Mouse (Mus musculus) midbrain, embryonic 13.5 days (tissue): ENCODE results near the gene S100a4. TPM values are rescaled to one million over a fixed set of nuclear protein-coding genes. Genes with fewer than 3 reads are reported as not detected.
A peak's percentile ranks its signal among the peaks of the same experiment; 100 is the strongest.

Experiments
- ATAC-seq: fragments of 200-750 bp; cut with Nextera tagmentation; 2 replicates; pipeline ENCODE4 v1.8.0; 2017; ENCODE audit warnings: mild to moderate bottlenecking, moderate TSS enrichment, moderate library complexity
- H3K27ac ChIP-seq: fragments of 300-500 bp; sonication (generic); 2 replicates; pipeline ENCODE4 v1.5.1; 2015; ENCODE audit warnings: inconsistent platforms, mild to moderate bottlenecking, moderate library complexity
- H3K27me3 ChIP-seq: fragments of 300-500 bp; sonication (generic); 2 replicates; pipeline ENCODE4 v1.6.1; 2015; ENCODE audit warnings: mild to moderate bottlenecking, inconsistent platforms
- H3K36me3 ChIP-seq: fragments of 300-500 bp; sonication (generic); 2 replicates; pipeline ENCODE4 v1.6.1; 2015; ENCODE audit warnings: mild to moderate bottlenecking, inconsistent platforms
- H3K4me1 ChIP-seq: fragments of 300-500 bp; sonication (generic); replicated peaks from 2 replicates; pipeline ENCODE4 v1.6.1; 2015; ENCODE audit warnings: inconsistent platforms
- H3K4me2 ChIP-seq: fragments of 300-500 bp; sonication (generic); replicated peaks from 2 replicates; pipeline ENCODE4 v1.6.1; 2015; ENCODE audit warnings: moderate library complexity, mild to moderate bottlenecking, inconsistent platforms
- H3K4me3 ChIP-seq: fragments of 300-500 bp; sonication (generic); replicated peaks from 2 replicates; pipeline ENCODE4 v1.5.1; 2015; ENCODE audit warnings: mild to moderate bottlenecking, inconsistent platforms
- H3K9ac ChIP-seq: fragments of 300-500 bp; sonication (generic); replicated peaks from 2 replicates; pipeline ENCODE4 v1.6.1; 2015; ENCODE audit warnings: mild to moderate bottlenecking, inconsistent platforms
- H3K9me3 ChIP-seq: fragments of 300-500 bp; sonication (generic); 2 replicates; pipeline ENCODE4 v1.6.1; 2016; ENCODE audit warnings: mild to moderate bottlenecking, inconsistent platforms
- WGBS: fragments of 180-500 bp; shearing (Covaris S2); methylation state at CpG from one replicate; pipeline ENCODE4 v1.1.7; 2015; 5-methylcytosine and 5-hydroxymethylcytosine counted together
- polyA plus RNA-seq: library from polyadenylated mRNA; unstranded; fragments of >200 nt; fragmentation: Nextera tagmentation; extraction: Ambion mirVana; gene quantifications from 2 replicates; pipeline ENCODE4 v1.2.1, GENCODE M21; 2015

S100a4 gene
- 0.83 and 1.1 TPM in 2 replicates for polyA plus RNA-seq

- no peaks in the 10 kb centered on the region for H3K9me3 ChIP-seq
- H3K9ac ChIP-seq, result no peak within 1 kb of the TSS
- no peak within 1 kb of the TSS for H3K27ac ChIP-seq
- H3K36me3 ChIP-seq, result no peaks in the 10 kb centered on the region
- H3K4me3 ChIP-seq, result no peak within 1 kb of the TSS
- H3K4me2 ChIP-seq, result no peak within 1 kb of the TSS
- no peaks in the 10 kb centered on the region for H3K4me1 ChIP-seq
- no peaks in the 10 kb centered on the region for H3K27me3 ChIP-seq
- no peak for ATAC-seq
- 75% methylated on average over 3 of the region's 3 CpGs for WGBS
Measured at GRCm38 (mm10) chr3:90603623-90604022, at the start of gene S100a4. Gene S100a4, plus strand, starts transcription at chr3:90603771.

GRCm38 (mm10) chr3:90555954-90556353, 47.6 kb upstream of the S100a4 start:
- peaks cover 4% of the 10 kb centered on the region; the same call in 1 of the 2 replicates for H3K4me1 ChIP-seq
- no peaks in the 10 kb centered on the region for H3K36me3 ChIP-seq
- peak; percentile 80 for ATAC-seq
- H3K9me3 ChIP-seq, result no peaks in the 10 kb centered on the region
- H3K4me2 ChIP-seq, result no peak overlapping the region
- H3K9ac ChIP-seq, result no peak overlapping the region
- no peak overlapping the region for H3K27ac ChIP-seq
- H3K4me3 ChIP-seq, result no peak overlapping the region
- WGBS, result 29% methylated on average over 5 of the region's 5 CpGs
- no peaks in the 10 kb centered on the region for H3K27me3 ChIP-seq

GRCm38 (mm10) chr3:90560008-90560628, 43.5 kb upstream of the S100a4 start, which contains the start of gene S100a3:
Gene S100a3, plus strand, starts transcription at chr3:90560578.
- H3K27me3 ChIP-seq, result no peaks in the 10 kb centered on the region
- H3K4me1 ChIP-seq, result peaks cover 4% of the 10 kb centered on the region; the same call in 1 of the 2 replicates
- ATAC-seq, result no peak
- no peak within 1 kb of the TSS for H3K4me3 ChIP-seq
- no peaks in the 10 kb centered on the region for H3K9me3 ChIP-seq
- 89% methylated on average over 6 of the region's 6 CpGs for WGBS
- H3K9ac ChIP-seq, result no peak within 1 kb of the TSS
- no peak within 1 kb of the TSS for H3K4me2 ChIP-seq
- H3K27ac ChIP-seq, result no peak within 1 kb of the TSS
- H3K36me3 ChIP-seq, result no peaks in the 10 kb centered on the region

GRCm38 (mm10) chr3:90574691-90575090, 28.9 kb upstream of the S100a4 start:
- 83% methylated on average over 5 of the region's 5 CpGs for WGBS
- Histone ChIP-seq H3K36me3 (no peaks in the 10 kb centered on the region), H3K27ac (no peak overlapping the region), H3K27me3 (no peaks in the 10 kb centered on the region), H3K4me3 (no peak overlapping the region), H3K4me2 (no peak overlapping the region), H3K9me3 (no peaks in the 10 kb centered on the region), H3K4me1 (no peaks in the 10 kb centered on the region), H3K9ac (no peak overlapping the region)
- no peak for ATAC-seq

GRCm38 (mm10) chr3:90575320-90575719, 28.3 kb upstream of the S100a4 start:
- 93% methylated on average over 3 of the region's 3 CpGs for WGBS
- Histone ChIP-seq H3K9ac (no peak overlapping the region), H3K4me3 (no peak overlapping the region), H3K36me3 (no peaks in the 10 kb centered on the region), H3K4me2 (no peak overlapping the region), H3K27me3 (no peaks in the 10 kb centered on the region), H3K27ac (no peak overlapping the region), H3K4me1 (no peaks in the 10 kb centered on the region), H3K9me3 (no peaks in the 10 kb centered on the region)
- ATAC-seq, result no peak

GRCm38 (mm10) chr3:90576351-90577001, 27.1 kb upstream of the S100a4 start:
- Histone ChIP-seq H3K4me2 (no peak overlapping the region), H3K36me3 (no peaks in the 10 kb centered on the region), H3K4me3 (no peak overlapping the region), H3K9ac (no peak overlapping the region), H3K9me3 (no peaks in the 10 kb centered on the region), H3K4me1 (no peaks in the 10 kb centered on the region), H3K27me3 (no peaks in the 10 kb centered on the region), H3K27ac (no peak overlapping the region)
- 74% methylated on average over 10 of the region's 10 CpGs for WGBS
- no peak for ATAC-seq

- no peaks in the 10 kb centered on the region for H3K36me3 ChIP-seq
- 85% methylated on average over 7 of the region's 7 CpGs for WGBS
- H3K4me3 ChIP-seq, result no peak overlapping the region
Measured at GRCm38 (mm10) chr3:90579433-90579832, 24.1 kb upstream of the S100a4 start.

GRCm38 (mm10) chr3:90581141-90581540, 22.4 kb upstream of the S100a4 start:
- H3K4me3 ChIP-seq, result no peak overlapping the region
- H3K9me3 ChIP-seq, result no peaks in the 10 kb centered on the region
- H3K4me1 ChIP-seq, result no peaks in the 10 kb centered on the region; the same call in 1 of the 2 replicates
- no peak overlapping the region for H3K9ac ChIP-seq
- H3K4me2 ChIP-seq, result no peak overlapping the region
- H3K36me3 ChIP-seq, result no peaks in the 10 kb centered on the region
- H3K27me3 ChIP-seq, result no peaks in the 10 kb centered on the region
- ATAC-seq, result no peak
- H3K27ac ChIP-seq, result no peak overlapping the region
- 94% methylated on average over 5 of the region's 5 CpGs for WGBS

More at GRCm38 (mm10) chr3:90579433-90579832, 24.1 kb upstream of the S100a4 start:
- ATAC-seq, result no peak
- Histone ChIP-seq H3K4me2 (no peak overlapping the region), H3K27me3 (no peaks in the 10 kb centered on the region), H3K9me3 (no peaks in the 10 kb centered on the region), H3K9ac (no peak overlapping the region), H3K27ac (no peak overlapping the region), H3K4me1 (no peaks in the 10 kb centered on the region; the same call in 1 of the 2 replicates)

GRCm38 (mm10) chr3:90582156-90582555, 21.4 kb upstream of the S100a4 start:
- no peak overlapping the region for H3K9ac ChIP-seq
- no peaks in the 10 kb centered on the region; the same call in 1 of the 2 replicates for H3K4me1 ChIP-seq
- H3K4me3 ChIP-seq, result no peak overlapping the region
- no peaks in the 10 kb centered on the region for H3K9me3 ChIP-seq
- H3K4me2 ChIP-seq, result no peak overlapping the region
- H3K36me3 ChIP-seq, result no peaks in the 10 kb centered on the region
- no peak for ATAC-seq
- H3K27ac ChIP-seq, result no peak overlapping the region
- no peaks in the 10 kb centered on the region for H3K27me3 ChIP-seq
- 95% methylated on average over 1 of the region's 1 CpGs for WGBS

- Histone ChIP-seq H3K36me3 (no peaks in the 10 kb centered on the region), H3K9me3 (no peaks in the 10 kb centered on the region), H3K4me2 (no peak overlapping the region), H3K27me3 (no peaks in the 10 kb centered on the region), H3K9ac (no peak overlapping the region), H3K4me1 (no peaks in the 10 kb centered on the region; the same call in 1 of the 2 replicates), H3K27ac (no peak overlapping the region), H3K4me3 (no peak overlapping the region)
- 91% methylated on average over 4 of the region's 4 CpGs for WGBS
- no peak for ATAC-seq
Measured at GRCm38 (mm10) chr3:90582556-90582955, 21.0 kb upstream of the S100a4 start.

GRCm38 (mm10) chr3:90583893-90584292, 19.7 kb upstream of the S100a4 start:
- H3K27me3 ChIP-seq, result no peaks in the 10 kb centered on the region
- ATAC-seq, result no peak
- no peaks in the 10 kb centered on the region; the same call in 1 of the 2 replicates for H3K4me1 ChIP-seq
- no peaks in the 10 kb centered on the region for H3K9me3 ChIP-seq
- 62% methylated on average over 3 of the region's 3 CpGs for WGBS
- no peak overlapping the region for H3K9ac ChIP-seq
- H3K4me2 ChIP-seq, result no peak overlapping the region
- H3K36me3 ChIP-seq, result no peaks in the 10 kb centered on the region
- no peak overlapping the region for H3K27ac ChIP-seq
- H3K4me3 ChIP-seq, result no peak overlapping the region

GRCm38 (mm10) chr3:90585595-90585994, 18.0 kb upstream of the S100a4 start:
- no peaks in the 10 kb centered on the region for H3K9me3 ChIP-seq
- peak; percentile 53 for ATAC-seq
- H3K27me3 ChIP-seq, result no peaks in the 10 kb centered on the region
- no peak overlapping the region for H3K4me2 ChIP-seq
- 31% methylated on average over 5 of the region's 5 CpGs for WGBS
- no peak overlapping the region for H3K9ac ChIP-seq
- no peak overlapping the region for H3K27ac ChIP-seq
- no peaks in the 10 kb centered on the region; the same call in 1 of the 2 replicates for H3K4me1 ChIP-seq
- no peaks in the 10 kb centered on the region for H3K36me3 ChIP-seq
- H3K4me3 ChIP-seq, result no peak overlapping the region
